Mouse (Mus musculus): ENCODE data around the gene Vsx1. TPM values are rescaled to one million over a fixed set of nuclear protein-coding genes. Genes with fewer than 3 reads are reported as not detected.

The Vsx1 gene
- polyA plus RNA-seq, 1 experiment, result not detected

DNA sequence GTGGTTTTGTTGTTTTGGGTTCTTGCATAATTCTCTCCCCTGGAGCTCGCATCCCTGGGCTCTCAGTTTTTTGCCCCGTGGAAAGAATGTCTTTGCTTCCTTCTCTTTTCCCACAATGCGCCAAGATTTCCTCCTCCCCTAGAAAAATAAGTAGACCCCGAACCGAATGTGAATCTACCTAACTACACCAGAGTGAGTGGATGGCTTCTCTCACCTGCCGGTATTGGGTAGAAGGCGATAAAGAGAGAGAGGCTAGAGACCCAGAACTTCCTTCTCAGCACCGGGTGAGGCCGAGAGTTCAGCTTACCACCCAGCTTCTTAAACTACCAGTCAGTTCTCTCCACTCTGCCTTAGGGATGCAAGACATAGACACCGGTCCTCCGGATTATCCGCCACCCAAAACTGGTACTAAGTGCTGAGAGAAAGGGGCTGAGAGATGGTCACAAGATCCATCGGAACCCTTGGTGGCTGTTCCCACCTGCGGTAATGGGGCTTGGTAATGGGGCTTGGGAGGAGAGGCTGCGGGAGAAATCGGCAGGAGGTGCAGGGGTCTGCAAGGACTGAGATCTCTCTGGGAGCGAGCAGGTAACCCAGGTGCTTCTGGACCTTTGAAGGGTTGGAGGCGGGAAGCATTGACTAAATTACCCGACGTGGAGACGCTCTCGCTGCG lies 1.2 kb downstream of the Vsx1 start:
- no peak for DNase-seq
- no peaks in the 10 kb centered on the region; the same call in 1 of the 2 replicates for H3K27me3 ChIP-seq (ENCODE audit: control insufficient read depth, insufficient read depth, low read length)

DNA sequence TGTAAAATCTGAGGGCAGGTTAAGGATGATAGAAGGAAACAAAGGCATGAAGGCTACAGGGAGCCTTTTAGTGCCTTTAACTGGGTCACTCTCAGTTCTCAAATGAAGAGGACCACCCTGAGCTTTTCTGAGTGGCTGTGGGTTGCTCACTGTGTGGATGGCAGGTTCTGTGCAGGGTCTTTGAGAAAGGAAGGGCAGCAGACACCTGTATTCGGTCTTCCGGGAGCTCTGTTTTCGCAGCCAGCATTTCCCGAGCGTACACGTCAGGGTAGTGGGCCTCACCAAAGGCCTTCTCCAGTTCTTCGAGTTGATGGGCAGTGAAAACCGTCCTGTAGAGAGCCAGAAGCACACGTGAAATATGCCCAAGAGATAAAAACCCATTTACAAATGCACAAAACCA lies 3.8 kb downstream of the Vsx1 start:
- WGBS, result 96% methylated on average over 9 of the region's 9 CpGs
- H3K27me3 ChIP-seq (ENCODE audit: control insufficient read depth, insufficient read depth, low read length), result no peaks in the 10 kb centered on the region; the same call in 1 of the 2 replicates
- DNase-seq, result no peak
- no peak overlapping the region for H3K4me3 ChIP-seq (replicated peaks; ENCODE audit: insufficient read depth, low read depth, low read length)
- no peak overlapping the region for H3K27ac ChIP-seq (ENCODE audit: insufficient read depth, low read length)
- no peaks in the 10 kb centered on the region for H3K4me1 ChIP-seq (ENCODE audit: control insufficient read depth, insufficient read depth, low read length)
- TF ChIP-seq CTCF (IDR thresholded peaks at IDR 0.05; ENCODE audit: borderline replicate concordance, insufficient read depth, low read depth, low read length) (no peak), POLR2A (IDR thresholded peaks at IDR 0.05; ENCODE audit: borderline replicate concordance, insufficient read depth, low read length) (no peak)

More for the DNA sequence above, 1.2 kb downstream of the Vsx1 start:
- 5% methylated on average over 23 of the region's 23 CpGs for WGBS
- no peak for TF ChIP-seq POLR2A (IDR thresholded peaks at IDR 0.05; ENCODE audit: borderline replicate concordance, insufficient read depth, low read length)
- no peak for TF ChIP-seq CTCF (IDR thresholded peaks at IDR 0.05; ENCODE audit: borderline replicate concordance, insufficient read depth, low read depth, low read length)
- Histone ChIP-seq H3K4me3 (replicated peaks; ENCODE audit: insufficient read depth, low read depth, low read length) (no peak overlapping the region), H3K27ac (ENCODE audit: insufficient read depth, low read length) (no peak overlapping the region), H3K4me1 (ENCODE audit: control insufficient read depth, insufficient read depth, low read length) (no peaks in the 10 kb centered on the region)

DNA sequence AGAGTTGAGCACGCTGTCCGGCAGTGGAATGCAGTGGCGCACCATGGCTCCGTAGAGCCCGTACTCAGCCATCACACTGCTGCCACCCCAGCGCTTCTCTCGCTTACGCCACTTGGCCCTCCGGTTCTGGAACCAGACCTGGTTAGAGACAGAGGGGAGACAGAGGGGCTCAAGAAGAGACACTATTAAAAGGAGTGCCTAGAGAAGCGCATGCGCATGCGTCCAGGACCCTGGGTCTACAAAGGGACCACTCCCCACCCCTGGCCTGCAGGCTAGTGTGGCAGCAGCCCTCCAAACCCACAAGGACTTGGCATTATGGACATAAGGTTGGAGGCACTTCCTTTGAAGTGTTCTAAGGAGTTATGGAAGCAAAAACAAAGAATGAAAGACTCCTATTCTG lies 4.7 kb downstream of the Vsx1 start:
- H3K27ac ChIP-seq (ENCODE audit: insufficient read depth, low read length), result no peak overlapping the region
- no peaks in the 10 kb centered on the region for H3K4me1 ChIP-seq (ENCODE audit: control insufficient read depth, insufficient read depth, low read length)
- DNase-seq, result no peak
- H3K4me3 ChIP-seq (replicated peaks; ENCODE audit: insufficient read depth, low read depth, low read length), result no peak overlapping the region
- H3K27me3 ChIP-seq (ENCODE audit: control insufficient read depth, insufficient read depth, low read length), result no peaks in the 10 kb centered on the region; the same call in 1 of the 2 replicates
- 95% methylated on average over 12 of the region's 12 CpGs for WGBS
- TF ChIP-seq CTCF (IDR thresholded peaks at IDR 0.05; ENCODE audit: borderline replicate concordance, insufficient read depth, low read depth, low read length), result no peak
- TF ChIP-seq POLR2A (IDR thresholded peaks at IDR 0.05; ENCODE audit: borderline replicate concordance, insufficient read depth, low read length), result no peak

DNA sequence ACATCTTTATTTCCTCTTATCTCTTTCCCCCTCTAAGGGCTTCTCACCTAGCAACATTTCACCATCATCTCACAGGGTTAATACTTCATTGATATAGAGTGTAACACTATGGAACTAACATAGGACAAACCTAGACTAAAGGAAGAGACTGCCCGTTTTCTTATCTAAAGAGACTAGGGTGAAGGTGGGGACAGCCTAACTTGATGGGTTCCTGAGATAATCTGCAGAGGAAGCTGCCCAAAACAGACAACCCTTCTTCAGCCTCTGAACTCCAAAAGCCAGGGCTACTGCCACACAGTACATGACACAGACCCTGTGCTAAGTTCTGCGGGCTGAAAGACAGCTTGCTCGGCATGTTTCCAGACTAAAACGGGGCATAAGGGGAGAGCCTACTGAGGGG lies 7.6 kb downstream of the Vsx1 start:
- Histone ChIP-seq H3K27ac (ENCODE audit: insufficient read depth, low read length) (no peak overlapping the region), H3K4me3 (replicated peaks; ENCODE audit: insufficient read depth, low read depth, low read length) (no peak overlapping the region), H3K27me3 (ENCODE audit: control insufficient read depth, insufficient read depth, low read length) (no peaks in the 10 kb centered on the region; the same call in 1 of the 2 replicates), H3K4me1 (ENCODE audit: control insufficient read depth, insufficient read depth, low read length) (no peaks in the 10 kb centered on the region)
- no peak for DNase-seq
- TF ChIP-seq CTCF (IDR thresholded peaks at IDR 0.05; ENCODE audit: borderline replicate concordance, insufficient read depth, low read depth, low read length), result no peak
- TF ChIP-seq POLR2A (IDR thresholded peaks at IDR 0.05; ENCODE audit: borderline replicate concordance, insufficient read depth, low read length), result no peak
- WGBS, result 28% methylated on average over 4 of the region's 4 CpGs

DNA sequence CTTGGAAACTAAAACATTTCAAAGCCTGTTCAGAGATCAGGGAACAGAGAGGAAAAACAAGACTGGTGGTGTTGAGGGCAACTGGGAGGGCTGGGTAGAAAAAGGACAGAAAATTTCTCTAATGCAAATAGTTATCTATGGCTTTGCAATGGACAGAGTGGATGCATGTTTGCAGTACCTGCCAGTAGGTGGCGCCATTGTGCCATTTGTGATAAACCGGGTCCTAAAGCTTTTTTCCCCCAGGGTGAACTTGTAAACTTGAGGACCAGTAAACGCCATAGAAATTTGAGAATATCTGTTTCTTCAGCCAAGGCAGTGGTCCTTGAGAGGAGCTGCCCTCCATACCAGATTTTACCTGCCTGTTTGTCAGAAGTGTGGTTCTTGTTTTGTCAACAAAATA lies 10.8 kb downstream of the Vsx1 start:
- H3K4me3 ChIP-seq (replicated peaks; ENCODE audit: insufficient read depth, low read depth, low read length), result no peak overlapping the region
- no peaks in the 10 kb centered on the region; the same call in 1 of the 2 replicates for H3K27me3 ChIP-seq (ENCODE audit: control insufficient read depth, insufficient read depth, low read length)
- no peak for TF ChIP-seq POLR2A (IDR thresholded peaks at IDR 0.05; ENCODE audit: borderline replicate concordance, insufficient read depth, low read length)
- TF ChIP-seq CTCF (IDR thresholded peaks at IDR 0.05; ENCODE audit: borderline replicate concordance, insufficient read depth, low read depth, low read length), result peak; percentile 74
- H3K27ac ChIP-seq (ENCODE audit: insufficient read depth, low read length), result no peak overlapping the region
- WGBS, result under 1% methylated on average over 3 of the region's 3 CpGs
- H3K4me1 ChIP-seq (ENCODE audit: control insufficient read depth, insufficient read depth, low read length), result no peaks in the 10 kb centered on the region
- DNase-seq, result peak; percentile 48 to 69

DNA sequence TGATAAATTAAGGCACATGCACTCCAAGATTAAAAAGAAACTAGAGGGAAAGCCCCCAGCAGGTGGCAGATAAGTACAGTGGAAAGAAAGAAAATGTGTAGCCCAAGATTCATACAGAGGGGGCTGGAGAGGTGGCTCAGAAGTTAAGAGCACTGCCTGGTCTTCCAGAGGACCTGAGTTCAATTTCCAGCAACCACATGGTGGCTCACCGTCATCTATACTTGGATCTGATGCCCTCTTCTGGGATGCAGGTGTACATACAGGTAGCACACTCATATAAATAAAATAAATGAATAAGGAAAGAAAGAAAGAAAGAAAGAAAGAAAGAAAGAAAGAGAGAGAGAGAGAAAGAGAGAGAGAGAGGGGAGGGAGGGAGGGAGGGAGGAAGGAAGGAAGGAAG lies 13.6 kb downstream of the Vsx1 start:
- H3K4me1 ChIP-seq (ENCODE audit: control insufficient read depth, insufficient read depth, low read length), result no peaks in the 10 kb centered on the region
- H3K27ac ChIP-seq (ENCODE audit: insufficient read depth, low read length), result no peak overlapping the region
- WGBS, result 7% methylated on average over 1 of the region's 1 CpGs
- no peaks in the 10 kb centered on the region; the same call in 1 of the 2 replicates for H3K27me3 ChIP-seq (ENCODE audit: control insufficient read depth, insufficient read depth, low read length)
- no peak for TF ChIP-seq POLR2A (IDR thresholded peaks at IDR 0.05; ENCODE audit: borderline replicate concordance, insufficient read depth, low read length)
- TF ChIP-seq CTCF (IDR thresholded peaks at IDR 0.05; ENCODE audit: borderline replicate concordance, insufficient read depth, low read depth, low read length), result no peak
- no peak overlapping the region for H3K4me3 ChIP-seq (replicated peaks; ENCODE audit: insufficient read depth, low read depth, low read length)
- DNase-seq, result no peak

DNA sequence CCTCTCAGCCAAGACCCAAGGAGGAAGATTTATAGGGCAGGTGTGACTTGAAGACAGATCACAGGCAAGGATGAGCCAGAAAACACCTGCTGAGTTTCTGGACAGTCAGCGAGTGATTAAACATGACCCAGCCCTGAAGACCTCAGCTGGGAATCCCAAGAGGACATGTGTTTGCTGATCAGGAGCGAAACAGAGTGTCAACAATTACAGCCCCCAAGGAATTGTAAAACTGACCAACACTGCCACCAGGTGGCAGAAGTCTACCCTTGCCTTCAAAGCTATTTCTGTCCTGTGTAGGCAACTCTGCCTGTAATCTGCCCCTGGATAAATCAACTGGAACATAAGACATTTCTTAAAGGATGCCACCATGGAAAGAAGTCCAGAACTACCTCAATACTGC lies 14.3 kb downstream of the Vsx1 start:
- WGBS, result 0% methylated on average over 2 of the region's 2 CpGs
- H3K27me3 ChIP-seq (ENCODE audit: control insufficient read depth, insufficient read depth, low read length), result no peaks in the 10 kb centered on the region; the same call in 1 of the 2 replicates
- no peak overlapping the region for H3K27ac ChIP-seq (ENCODE audit: insufficient read depth, low read length)
- no peak for TF ChIP-seq POLR2A (IDR thresholded peaks at IDR 0.05; ENCODE audit: borderline replicate concordance, insufficient read depth, low read length)
- TF ChIP-seq CTCF (IDR thresholded peaks at IDR 0.05; ENCODE audit: borderline replicate concordance, insufficient read depth, low read depth, low read length), result peak; percentile 57; the same call in 1 of the 2 replicates
- peak; percentile 22 to 32 for DNase-seq
- no peaks in the 10 kb centered on the region for H3K4me1 ChIP-seq (ENCODE audit: control insufficient read depth, insufficient read depth, low read length)
- H3K4me3 ChIP-seq (replicated peaks; ENCODE audit: insufficient read depth, low read depth, low read length), result no peak overlapping the region

DNA sequence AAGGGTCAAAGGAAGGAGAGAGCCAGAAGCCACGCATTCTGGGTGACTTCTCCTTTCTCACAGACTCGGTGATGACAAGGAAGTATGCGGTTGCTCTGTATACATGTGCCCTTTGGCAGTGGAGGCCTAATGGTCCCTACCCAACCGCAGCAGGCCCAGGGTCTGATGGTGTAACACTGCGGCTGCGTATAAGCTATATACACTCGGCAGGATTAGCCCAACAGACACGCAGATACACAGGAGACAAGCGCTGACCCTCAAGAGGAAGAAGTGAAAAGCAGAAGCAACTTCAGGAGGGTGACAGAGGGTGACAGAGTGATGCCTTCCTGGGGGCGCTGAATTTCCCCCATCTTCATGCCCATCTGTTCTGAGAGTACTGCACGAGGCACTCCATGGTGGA lies 15.2 kb downstream of the Vsx1 start:
- DNase-seq, result no peak
- Histone ChIP-seq H3K27me3 (ENCODE audit: control insufficient read depth, insufficient read depth, low read length) (no peaks in the 10 kb centered on the region; the same call in 1 of the 2 replicates), H3K27ac (ENCODE audit: insufficient read depth, low read length) (no peak overlapping the region), H3K4me3 (replicated peaks; ENCODE audit: insufficient read depth, low read depth, low read length) (no peak overlapping the region), H3K4me1 (ENCODE audit: control insufficient read depth, insufficient read depth, low read length) (no peaks in the 10 kb centered on the region)
- TF ChIP-seq POLR2A (IDR thresholded peaks at IDR 0.05; ENCODE audit: borderline replicate concordance, insufficient read depth, low read length), result no peak
- TF ChIP-seq CTCF (IDR thresholded peaks at IDR 0.05; ENCODE audit: borderline replicate concordance, insufficient read depth, low read depth, low read length), result no peak
- WGBS, result 83% methylated on average over 11 of the region's 11 CpGs

Measured in cerebellum, adult 2 months (tissue).